Mouse (Mus musculus) MEL (cell line): ENCODE results near the gene 4930523C07Rik.

Experiments
- CTCF ChIP-seq, 3 experiments: IDR thresholded peaks in 2 of 3; conservative IDR thresholded peaks in 1 of 3; 2 replicates each; pipeline ENCODE4 v1.5.1; 2011 to 2012; ENCODE audit warnings: low read length in 3 of 3, low read depth in 2 of 3, mild to moderate bottlenecking in 2 of 3, improper control_type of control experiment in 1 of 3, inconsistent platforms in 1 of 3, mixed read lengths in 1 of 3, moderate library complexity in 1 of 3; ENCODE audit not compliant: control insufficient read depth in 1 of 3, insufficient read depth in 1 of 3, poor library complexity in 1 of 3, severe bottlenecking in 1 of 3
- MAX ChIP-seq: IDR thresholded peaks from 2 replicates; pipeline ENCODE4 v1.6.1; 2011; ENCODE audit warnings: low read length, improper control_type of control experiment
- MYC ChIP-seq: IDR thresholded peaks from 2 replicates; pipeline ENCODE4 v1.6.1; 2011; ENCODE audit warnings: low read depth, mild to moderate bottlenecking, low read length, improper control_type of control experiment, moderate library complexity
- POLR2AphosphoS2 ChIP-seq: IDR thresholded peaks from 2 replicates; pipeline ENCODE4 v1.6.1; 2011; ENCODE audit warnings: low read length, improper control_type of control experiment
- TBP ChIP-seq: IDR thresholded peaks from 2 replicates; pipeline ENCODE4 v1.8.0; 2011; ENCODE audit warnings: low read depth, low read length, improper control_type of control experiment
- TCF12 ChIP-seq: IDR thresholded peaks from 2 replicates; pipeline ENCODE4 v1.6.1; 2014; ENCODE audit warnings: low read depth, mild to moderate bottlenecking, inconsistent platforms, low read length, improper control_type of control experiment, moderate library complexity

- TF ChIP-seq MYC (no peak), CTCF (IDR thresholded peaks at IDR 0.05 in 2 of 3, conservative IDR thresholded peaks at IDR 0.05 in 1 of 3; ENCODE audit: control insufficient read depth in 1 of 3, insufficient read depth in 1 of 3, low read depth in 2 of 3, low read length in 3 of 3, poor library complexity in 1 of 3, severe bottlenecking in 1 of 3) (no peak), POLR2AphosphoS2 (no peak), TCF12 (no peak), TBP (no peak), MAX (no peak)
Measured at GRCm38 (mm10) chr1:160105426-160105825, 61.2 kb downstream of the 4930523C07Rik start.
